Mouse (Mus musculus): ENCODE results near the gene 4931422A03Rik. TPM values are rescaled to one million over a fixed set of nuclear protein-coding genes. Genes with fewer than 3 reads are reported as not detected.
A peak's percentile ranks its signal among the peaks of the same experiment; 100 is the strongest.

4931422A03Rik gene
- polyA plus RNA-seq, 1 experiment, result not detected

- H3K4me1 ChIP-seq (replicated peaks; ENCODE audit: control insufficient read depth, insufficient read depth, low read length), result no peaks in the 10 kb centered on the region
- H3K4me3 ChIP-seq (ENCODE audit: control insufficient read depth, insufficient read depth, low read length), result no peak overlapping the region
- TF ChIP-seq CTCF (IDR thresholded peaks at IDR 0.05; ENCODE audit: borderline replicate concordance, control insufficient read depth, extremely low read depth, insufficient read depth, low read length, poor library complexity) (peak; percentile 52; the same call in 1 of the 2 replicates), POLR2A (IDR thresholded peaks at IDR 0.05; ENCODE audit: control insufficient read depth, extremely low read depth, insufficient read depth, low read length, poor library complexity) (no peak)
- H3K36me3 ChIP-seq (ENCODE audit: control insufficient read depth, insufficient read depth, low read length), result no peaks in the 10 kb centered on the region
- no peak overlapping the region for H3K27ac ChIP-seq (ENCODE audit: control insufficient read depth, insufficient read depth, low read length)
- WGBS, result 39% methylated on average over 16 of the region's 16 CpGs
- peak; percentile 46 for DNase-seq
- H3K27me3 ChIP-seq (ENCODE audit: control insufficient read depth, insufficient read depth, low read length), result no peaks in the 10 kb centered on the region
Measured at GRCm38 (mm10) chr2:104002711-104003413, 25.3 kb downstream of the 4931422A03Rik start.

GRCm38 (mm10) chr2:104001861-104002260 lies 26.3 kb downstream of the 4931422A03Rik start:
- Histone ChIP-seq H3K4me1 (replicated peaks; ENCODE audit: control insufficient read depth, insufficient read depth, low read length) (no peaks in the 10 kb centered on the region), H3K4me3 (ENCODE audit: control insufficient read depth, insufficient read depth, low read length) (no peak overlapping the region), H3K36me3 (ENCODE audit: control insufficient read depth, insufficient read depth, low read length) (no peaks in the 10 kb centered on the region), H3K27me3 (ENCODE audit: control insufficient read depth, insufficient read depth, low read length) (no peaks in the 10 kb centered on the region), H3K27ac (ENCODE audit: control insufficient read depth, insufficient read depth, low read length) (no peak overlapping the region)
- no peak for DNase-seq
- WGBS, result 67% methylated on average over 4 of the region's 4 CpGs
- TF ChIP-seq CTCF (IDR thresholded peaks at IDR 0.05; ENCODE audit: borderline replicate concordance, control insufficient read depth, extremely low read depth, insufficient read depth, low read length, poor library complexity) (no peak), POLR2A (IDR thresholded peaks at IDR 0.05; ENCODE audit: control insufficient read depth, extremely low read depth, insufficient read depth, low read length, poor library complexity) (no peak)

GRCm38 (mm10) chr2:104001076-104001475 lies 27.1 kb downstream of the 4931422A03Rik start:
- 7% methylated on average over 2 of the region's 2 CpGs for WGBS
- no peak for TF ChIP-seq CTCF (IDR thresholded peaks at IDR 0.05; ENCODE audit: borderline replicate concordance, control insufficient read depth, extremely low read depth, insufficient read depth, low read length, poor library complexity)
- no peak for TF ChIP-seq POLR2A (IDR thresholded peaks at IDR 0.05; ENCODE audit: control insufficient read depth, extremely low read depth, insufficient read depth, low read length, poor library complexity)
- Histone ChIP-seq H3K4me3 (ENCODE audit: control insufficient read depth, insufficient read depth, low read length) (no peak overlapping the region), H3K27ac (ENCODE audit: control insufficient read depth, insufficient read depth, low read length) (no peak overlapping the region), H3K36me3 (ENCODE audit: control insufficient read depth, insufficient read depth, low read length) (no peaks in the 10 kb centered on the region), H3K27me3 (ENCODE audit: control insufficient read depth, insufficient read depth, low read length) (no peaks in the 10 kb centered on the region), H3K4me1 (replicated peaks; ENCODE audit: control insufficient read depth, insufficient read depth, low read length) (no peaks in the 10 kb centered on the region)
- DNase-seq, result no peak

GRCm38 (mm10) chr2:103992618-103993332 lies 35.4 kb downstream of the 4931422A03Rik start:
- no peaks in the 10 kb centered on the region for H3K4me1 ChIP-seq (replicated peaks; ENCODE audit: control insufficient read depth, insufficient read depth, low read length)
- no peaks in the 10 kb centered on the region for H3K36me3 ChIP-seq (ENCODE audit: control insufficient read depth, insufficient read depth, low read length)
- no peaks in the 10 kb centered on the region for H3K27me3 ChIP-seq (ENCODE audit: control insufficient read depth, insufficient read depth, low read length)
- WGBS, result 88% methylated on average over 17 of the region's 17 CpGs
- no peak overlapping the region for H3K4me3 ChIP-seq (ENCODE audit: control insufficient read depth, insufficient read depth, low read length)
- TF ChIP-seq POLR2A (IDR thresholded peaks at IDR 0.05; ENCODE audit: control insufficient read depth, extremely low read depth, insufficient read depth, low read length, poor library complexity) (no peak), CTCF (IDR thresholded peaks at IDR 0.05; ENCODE audit: borderline replicate concordance, control insufficient read depth, extremely low read depth, insufficient read depth, low read length, poor library complexity) (no peak)
- H3K27ac ChIP-seq (ENCODE audit: control insufficient read depth, insufficient read depth, low read length), result no peak overlapping the region
- no peak for DNase-seq

- no peaks in the 10 kb centered on the region for H3K27me3 ChIP-seq (ENCODE audit: control insufficient read depth, insufficient read depth, low read length)
- H3K4me3 ChIP-seq (ENCODE audit: control insufficient read depth, insufficient read depth, low read length), result no peak overlapping the region
- H3K36me3 ChIP-seq (ENCODE audit: control insufficient read depth, insufficient read depth, low read length), result no peaks in the 10 kb centered on the region
- 93% methylated on average over 9 of the region's 9 CpGs for WGBS
- H3K4me1 ChIP-seq (replicated peaks; ENCODE audit: control insufficient read depth, insufficient read depth, low read length), result no peaks in the 10 kb centered on the region
- no peak overlapping the region for H3K27ac ChIP-seq (ENCODE audit: control insufficient read depth, insufficient read depth, low read length)
- no peak for DNase-seq
- no peak for TF ChIP-seq CTCF (IDR thresholded peaks at IDR 0.05; ENCODE audit: borderline replicate concordance, control insufficient read depth, extremely low read depth, insufficient read depth, low read length, poor library complexity)
- TF ChIP-seq POLR2A (IDR thresholded peaks at IDR 0.05; ENCODE audit: control insufficient read depth, extremely low read depth, insufficient read depth, low read length, poor library complexity), result no peak
Measured at GRCm38 (mm10) chr2:103992162-103992561, 36.0 kb downstream of the 4931422A03Rik start.

GRCm38 (mm10) chr2:103991303-103991702 lies 36.9 kb downstream of the 4931422A03Rik start:
- H3K4me1 ChIP-seq (replicated peaks; ENCODE audit: control insufficient read depth, insufficient read depth, low read length), result no peaks in the 10 kb centered on the region
- H3K27ac ChIP-seq (ENCODE audit: control insufficient read depth, insufficient read depth, low read length), result no peak overlapping the region
- TF ChIP-seq POLR2A (IDR thresholded peaks at IDR 0.05; ENCODE audit: control insufficient read depth, extremely low read depth, insufficient read depth, low read length, poor library complexity), result no peak
- no peak for TF ChIP-seq CTCF (IDR thresholded peaks at IDR 0.05; ENCODE audit: borderline replicate concordance, control insufficient read depth, extremely low read depth, insufficient read depth, low read length, poor library complexity)
- H3K36me3 ChIP-seq (ENCODE audit: control insufficient read depth, insufficient read depth, low read length), result no peaks in the 10 kb centered on the region
- H3K4me3 ChIP-seq (ENCODE audit: control insufficient read depth, insufficient read depth, low read length), result no peak overlapping the region
- DNase-seq, result no peak
- no peaks in the 10 kb centered on the region for H3K27me3 ChIP-seq (ENCODE audit: control insufficient read depth, insufficient read depth, low read length)
